Mouse (Mus musculus) G1E (cell line): ENCODE results near the gene Gm45808.

ENCODE experiments used
- CTCF ChIP-seq: IDR thresholded peaks from 2 replicates; pipeline ENCODE4 v1.5.1; 2012; ENCODE audit warnings: low read depth, low read length, inconsistent platforms, mixed read lengths
- GATA1 ChIP-seq: IDR thresholded peaks from 2 replicates; pipeline ENCODE4 v1.6.1; 2012; ENCODE audit warnings: borderline replicate concordance, low read length, inconsistent platforms, mixed read lengths
- POLR2AphosphoS5 ChIP-seq: IDR thresholded peaks from 2 replicates; pipeline ENCODE4 v1.6.1; 2012; ENCODE audit warnings: low read depth, low read length, inconsistent platforms; ENCODE audit not compliant: insufficient replicate concordance
- TAL1 ChIP-seq: conservative IDR thresholded peaks from 2 replicates; pipeline ENCODE4 v1.6.1; 2012; ENCODE audit warnings: low read depth, low read length, inconsistent platforms, mixed read lengths

DNA sequence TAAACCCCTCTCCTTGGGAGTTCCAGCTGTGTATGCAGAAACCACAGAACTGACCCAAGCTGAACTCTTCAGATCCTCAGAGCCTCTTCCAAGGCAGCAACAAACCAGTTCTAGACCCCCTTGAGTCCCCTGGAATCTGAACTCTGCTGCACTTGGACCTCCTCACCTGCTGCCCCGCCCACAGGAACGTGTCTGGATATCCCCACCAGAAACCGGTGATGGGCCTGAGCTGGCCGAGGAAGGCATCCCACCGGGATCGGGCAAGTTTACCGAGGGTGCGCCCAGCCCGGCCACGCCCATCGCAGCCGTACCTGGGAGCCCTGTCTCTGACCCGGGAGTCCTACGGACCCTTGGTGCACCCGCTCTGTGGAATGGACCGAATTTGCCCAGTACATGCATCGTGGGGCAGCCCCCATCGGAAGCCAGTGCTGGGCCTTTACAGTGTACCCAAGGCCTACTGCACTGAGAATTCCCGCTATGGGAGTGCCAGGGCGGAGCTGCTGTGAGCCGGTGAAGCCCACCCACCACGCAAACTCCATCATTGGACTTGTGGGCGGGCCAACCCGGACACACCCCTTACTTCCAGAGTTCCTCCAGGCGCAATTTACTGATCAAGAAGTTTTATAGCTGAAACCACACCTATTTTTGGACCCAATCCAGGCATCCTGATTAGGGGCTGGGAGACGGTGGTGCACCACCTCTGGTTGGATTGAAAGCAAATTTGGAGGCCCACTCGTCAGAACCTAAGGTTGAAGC lies 66.6 kb downstream of the Gm45808 start:
- TF ChIP-seq CTCF (no peak), GATA1 (no peak), TAL1 (no peak), POLR2AphosphoS5 (peak; percentile 23; the same call in 1 of the 2 replicates)
